Mouse (Mus musculus): ENCODE measurements around the gene Olfr1427.

DNA sequence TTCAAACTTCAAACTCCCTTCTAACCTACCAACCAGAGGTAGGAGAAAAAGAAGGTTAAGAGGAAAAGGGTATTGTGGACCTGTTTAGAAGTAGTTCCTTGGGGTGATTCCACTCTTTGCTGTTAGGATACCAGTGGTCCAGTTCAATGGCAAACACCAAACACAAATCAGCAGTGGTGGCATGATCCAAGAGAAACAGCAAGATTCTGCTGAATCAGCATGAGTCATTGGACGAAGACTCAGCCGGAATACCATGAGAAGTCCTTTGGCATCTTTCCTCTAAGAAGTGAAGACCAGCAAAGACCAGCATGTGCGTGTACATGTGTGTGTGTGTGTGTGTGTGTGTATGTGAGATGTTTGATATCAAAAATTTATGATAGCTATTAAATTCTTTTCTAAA lies 13.3 kb upstream of the Olfr1427 start:
- TF ChIP-seq POLR2A (IDR thresholded peaks at IDR 0.05; ENCODE audit: insufficient read length, low read depth) (no peak), E2F4 (IDR thresholded peaks at IDR 0.05; ENCODE audit: insufficient read depth) (no peak), MAX (IDR thresholded peaks at IDR 0.05; ENCODE audit: low read depth) (no peak), USF1 (IDR thresholded peaks at IDR 0.05; ENCODE audit: low read depth) (no peak)

All from myocyte (in vitro differentiated cells).